Comparison of ENCODE assay signal across 8 mouse cellular contexts in the genomic region with DNA sequence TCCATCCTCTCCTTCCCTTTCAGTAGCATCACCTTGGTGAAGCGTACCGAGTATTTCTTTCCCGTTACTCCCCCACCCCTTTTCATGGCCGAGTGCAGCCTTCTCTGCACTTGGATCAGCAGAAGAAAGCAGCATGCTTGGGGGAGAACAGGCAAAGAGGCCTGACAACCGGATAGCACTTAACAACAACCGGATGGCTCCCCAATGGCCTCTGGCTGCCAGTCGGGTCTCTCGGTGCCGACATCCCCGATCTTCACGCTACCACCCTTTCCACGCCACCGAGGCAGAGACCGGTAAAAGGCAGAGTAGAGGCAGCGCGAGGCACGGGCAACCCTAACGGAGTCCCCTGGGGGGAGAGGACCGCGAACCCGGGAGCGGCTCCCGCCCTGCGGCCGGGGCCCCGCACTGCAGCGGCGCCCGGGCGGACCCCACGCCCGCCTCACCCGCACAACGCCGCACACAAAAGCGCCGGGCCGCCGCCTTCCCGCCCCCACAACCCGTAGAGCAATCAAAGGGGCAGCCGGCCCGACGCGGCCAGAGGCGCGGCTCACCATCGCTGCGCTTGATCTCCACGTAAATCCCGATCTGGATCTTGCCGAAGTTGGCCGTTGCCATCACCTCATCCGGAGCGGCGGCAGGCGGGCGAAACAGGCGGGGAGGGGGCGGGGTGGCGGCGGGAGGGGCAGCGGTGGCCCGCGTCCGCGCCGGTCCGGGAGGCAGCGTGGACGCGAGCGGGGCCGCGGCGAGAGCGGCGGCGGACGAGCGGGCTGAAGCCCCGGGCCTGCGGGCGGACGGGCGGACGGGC. TPM values are rescaled to one million over a fixed set of nuclear protein-coding genes. Genes with fewer than 3 reads are reported as not detected.
DNase-seq lines count a peak whose midpoint lies in the region; ATAC-seq lines count a peak whose summit lies in the region.

Gene Kif2a (minus strand): TSS at position 666 of the 805 bp plus-strand sequence.

- no peaks in the 10 kb centered on the region for H3K9me3 ChIP-seq in heart, embryonic 12.5 days (replicated peaks)
- peaks cover 4% of the 10 kb centered on the region for H3K9me3 ChIP-seq in kidney, embryonic 16.5 days (ENCODE audit: low read length)
- H3K9me3 ChIP-seq in liver, embryonic 12.5 days (replicated peaks) = no peaks in the 10 kb centered on the region; the same call in 1 of the 2 replicates
- no peaks in the 10 kb centered on the region for H3K9me3 ChIP-seq in stomach, embryonic 15.5 days

- H3K4me2 ChIP-seq in heart, embryonic 12.5 days = peak within 1 kb of the TSS; percentile 85
- peak within 1 kb of the TSS; percentile 86 for H3K4me2 ChIP-seq in kidney, embryonic 16.5 days (replicated peaks; ENCODE audit: low read depth, low read length)
- peak within 1 kb of the TSS; percentile 93 for H3K4me2 ChIP-seq in liver, embryonic 12.5 days
- peak within 1 kb of the TSS; percentile 81 for H3K4me2 ChIP-seq in stomach, embryonic 15.5 days

- ATAC-seq in erythroblast, adult 5-6 weeks (replicated peaks; ENCODE audit: low FRiP score, poor library complexity, severe bottlenecking) = peak; percentile 25
- peak; percentile 65 for ATAC-seq in heart, embryonic 12.5 days (ENCODE audit: insufficient number of reproducible peaks, low FRiP score)
- peak; percentile 74 for ATAC-seq in kidney, embryonic 16.5 days (ENCODE audit: low FRiP score, low TSS enrichment)
- ATAC-seq in liver, embryonic 12.5 days = peak; percentile 52
- peak; percentile 57 for ATAC-seq in stomach, embryonic 15.5 days (ENCODE audit: insufficient read depth, low FRiP score, low read depth)

- H3K4me3 ChIP-seq in heart, embryonic 12.5 days = peak within 1 kb of the TSS; percentile 100
- H3K4me3 ChIP-seq in kidney, embryonic 16.5 days (ENCODE audit: low read length) = peak within 1 kb of the TSS; percentile 92
- peak within 1 kb of the TSS; percentile 89 for H3K4me3 ChIP-seq in liver, embryonic 12.5 days
- H3K4me3 ChIP-seq in stomach, embryonic 15.5 days (replicated peaks) = peak within 1 kb of the TSS; percentile 89

- H3K36me3 ChIP-seq in heart, embryonic 12.5 days = no peaks in the 10 kb centered on the region
- no peaks in the 10 kb centered on the region; the same call in 1 of the 2 replicates for H3K36me3 ChIP-seq in kidney, embryonic 16.5 days (ENCODE audit: insufficient read depth, low read length)
- peaks cover 28% of the 10 kb centered on the region for H3K36me3 ChIP-seq in liver, embryonic 12.5 days
- H3K36me3 ChIP-seq in stomach, embryonic 15.5 days = 0 out of 2 replicates have a peak, but pooled peaks cover 5% of the 10 kb centered on the region

- peak; percentile 48 for DNase-seq in 416B (ENCODE audit: low read depth)
- peak; percentile 14 to 20 for DNase-seq in adrenal gland, postnatal 4 days (ENCODE audit: low spot score in 2 of 2)
- peak; percentile 34 to 41 for DNase-seq in natural killer cell, adult 2 months (ENCODE audit: low spot score in 2 of 2)

- peaks cover 15% of the 10 kb centered on the region for H3K4me1 ChIP-seq in heart, embryonic 12.5 days (replicated peaks)
- H3K4me1 ChIP-seq in kidney, embryonic 16.5 days (ENCODE audit: insufficient read depth, low read length) = 0 out of 2 replicates have a peak, but pooled peaks cover 10% of the 10 kb centered on the region
- peaks cover 55% of the 10 kb centered on the region for H3K4me1 ChIP-seq in liver, embryonic 12.5 days
- H3K4me1 ChIP-seq in stomach, embryonic 15.5 days = 0 out of 2 replicates have a peak, but pooled peaks cover 3% of the 10 kb centered on the region

- H3K9ac ChIP-seq in heart, embryonic 12.5 days = peak within 1 kb of the TSS; percentile 98
- peak within 1 kb of the TSS; percentile 92 for H3K9ac ChIP-seq in kidney, embryonic 16.5 days (replicated peaks; ENCODE audit: low read length)
- H3K9ac ChIP-seq in liver, embryonic 12.5 days = peak within 1 kb of the TSS; percentile 99
- H3K9ac ChIP-seq in stomach, embryonic 15.5 days = peak within 1 kb of the TSS; percentile 85

- H3K27ac ChIP-seq in heart, embryonic 12.5 days (ENCODE audit: poor library complexity, severe bottlenecking) = peak within 1 kb of the TSS; percentile 97
- peak within 1 kb of the TSS; percentile 92 for H3K27ac ChIP-seq in kidney, embryonic 16.5 days (ENCODE audit: low read length)
- peak within 1 kb of the TSS; percentile 96 for H3K27ac ChIP-seq in liver, embryonic 12.5 days
- peak within 1 kb of the TSS; percentile 88 for H3K27ac ChIP-seq in stomach, embryonic 15.5 days

- WGBS in heart, embryonic 12.5 days = under 1% methylated on average over 70 of the region's 87 CpGs
- under 1% methylated on average over 52 of the region's 87 CpGs for WGBS in kidney, embryonic 16.5 days
- WGBS in liver, embryonic 12.5 days (ENCODE audit: insufficient replicate concordance) = 3% methylated on average over 57 of the region's 87 CpGs
- under 1% methylated on average over 81 of the region's 87 CpGs for WGBS in stomach, embryonic 15.5 days

- no peaks in the 10 kb centered on the region for H3K27me3 ChIP-seq in heart, embryonic 12.5 days (replicated peaks)
- no peaks in the 10 kb centered on the region for H3K27me3 ChIP-seq in kidney, embryonic 16.5 days (ENCODE audit: insufficient read depth, low read length)
- H3K27me3 ChIP-seq in liver, embryonic 12.5 days (replicated peaks) = no peaks in the 10 kb centered on the region
- H3K27me3 ChIP-seq in stomach, embryonic 15.5 days (replicated peaks) = no peaks in the 10 kb centered on the region

RNA-seq across cellular contexts. Expression of gene Kif2a, which starts in this region (rescaled TPM):
- total RNA-seq in adrenal gland, postnatal 4 days (2021) = 10 to 100 TPM; 49.3 to 64.2 TPM
- total RNA-seq in erythroblast, adult 5-6 weeks (2015; ENCODE audit: low replicate concordance) = 213 and 257 TPM in 2 replicates
- 160 and 229 TPM in 2 replicates for total RNA-seq in erythroblast, adult 5-6 weeks (2017; ENCODE audit: low replicate concordance)
- 16.8 and 19.5 TPM in 2 replicates for polyA plus RNA-seq in heart, embryonic 12.5 days (2016; fragmentation: Nextera tagmentation; extraction: Ambion mirVana)
- 9.8 and 10.0 TPM in 2 replicates for polyA plus RNA-seq in kidney, embryonic 16.5 days (2015; fragmentation: Nextera tagmentation; extraction: Ambion mirVana)
- polyA plus RNA-seq in liver, embryonic 12.5 days (2016; fragmentation: Nextera tagmentation; extraction: Ambion mirVana) = 30.0 and 36.8 TPM in 2 replicates
- polyA plus RNA-seq in stomach, embryonic 15.5 days (2015; fragmentation: Nextera tagmentation; extraction: Ambion mirVana) = 16.0 and 21.5 TPM in 2 replicates

Comparison
In these comparisons a context has a peak if more than half of its experiments do, and no peak if none do; other contexts are left out.
1. Peak in every context shown above with its lines: DNase-seq, ATAC-seq, H3K4me3 ChIP-seq and H3K27ac ChIP-seq.